Mouse (Mus musculus) small intestine, adult 2 months (tissue): ENCODE results near the gene Bace2.

Source experiments
- CTCF ChIP-seq: fragments of 200-500 bp; IDR thresholded peaks from 2 replicates; pipeline ENCODE4 v1.5.1; 2012; ENCODE audit warnings: low read depth, mild to moderate bottlenecking, control low read depth, inconsistent platforms, low read length, moderate library complexity, mixed read lengths; ENCODE audit not compliant: insufficient replicate concordance, insufficient read length; ENCODE audit errors: extremely low read depth
- POLR2A ChIP-seq: fragments of 200-500 bp; IDR thresholded peaks from 2 replicates; pipeline ENCODE4 v1.6.1; 2012; ENCODE audit warnings: low read depth, mild to moderate bottlenecking, control low read depth, inconsistent platforms, low read length, moderate library complexity

- TF ChIP-seq POLR2A (no peak), CTCF (no peak)
Measured at GRCm38 (mm10) chr16:97475581-97475980, 119.0 kb downstream of the Bace2 start.
